Mouse (Mus musculus) lung, postnatal 0 days (tissue): ENCODE results near the gene Pik3cd. TPM values are rescaled to one million over a fixed set of nuclear protein-coding genes. Genes with fewer than 3 reads are reported as not detected.

Experiments
- ATAC-seq: fragments of 200-750 bp; cut with Nextera tagmentation; 2 replicates; pipeline ENCODE4 v1.8.0; 2017; ENCODE audit warnings: moderate library complexity
- DNase-seq: peaks from one replicate; pipeline ENCODE4 v3.0.0-alpha.2; 2016; ENCODE audit warnings: low spot score
- H3K27ac ChIP-seq: fragments of 300-500 bp; sonication (generic); 2 replicates; pipeline ENCODE4 v1.5.1; 2014; ENCODE audit warnings: antibody characterized with exemption, mild to moderate bottlenecking, low read length, mixed read lengths
- H3K27me3 ChIP-seq: fragments of 300-500 bp; sonication (generic); replicated peaks from 2 replicates; pipeline ENCODE4 v1.6.1; 2014; ENCODE audit warnings: low read length, mixed read lengths; ENCODE audit not compliant: insufficient read depth
- H3K36me3 ChIP-seq: fragments of 300-500 bp; sonication (generic); 2 replicates; pipeline ENCODE4 v1.6.1; 2014; ENCODE audit warnings: low read length, mixed read lengths; ENCODE audit not compliant: insufficient read depth
- H3K4me1 ChIP-seq: fragments of 300-500 bp; sonication (generic); 2 replicates; pipeline ENCODE4 v1.6.1; 2014; ENCODE audit warnings: antibody characterized with exemption, low read depth, low read length, mixed read lengths; ENCODE audit not compliant: insufficient read depth
- H3K4me2 ChIP-seq: fragments of 300-500 bp; sonication (generic); replicated peaks from 2 replicates; pipeline ENCODE4 v1.6.1; 2014; ENCODE audit warnings: low read depth, mild to moderate bottlenecking, low read length, moderate library complexity, mixed read lengths
- H3K4me3 ChIP-seq: fragments of 300-500 bp; sonication (generic); 2 replicates; pipeline ENCODE4 v1.5.1; 2014; ENCODE audit warnings: low read depth, low read length
- H3K9ac ChIP-seq: fragments of 300-500 bp; sonication (generic); replicated peaks from 2 replicates; pipeline ENCODE4 v1.6.1; 2014; ENCODE audit warnings: low read depth, mild to moderate bottlenecking
- H3K9me3 ChIP-seq: fragments of 300-500 bp; sonication (generic); 2 replicates; pipeline ENCODE4 v1.6.1; 2016; ENCODE audit warnings: low read length, mixed read lengths
- CTCF ChIP-seq: IDR thresholded peaks from 2 replicates; pipeline ENCODE4 v1.5.1; 2016; ENCODE audit warnings: antibody characterized with exemption, mild to moderate bottlenecking
- EP300 ChIP-seq: IDR thresholded peaks from 2 replicates; pipeline ENCODE4 v1.6.1; 2016; ENCODE audit warnings: antibody characterized with exemption, mild to moderate bottlenecking, control low read depth
- WGBS: fragments of 180-500 bp; shearing (Covaris S2); extraction: QIAGEN DNeasy Blood & Tissue Kit; methylation state at CpG from one replicate; pipeline ENCODE4 v1.1.7; 2014; 5-methylcytosine and 5-hydroxymethylcytosine counted together
- polyA plus RNA-seq: library from polyadenylated mRNA; unstranded; fragments of >200 nt; fragmentation: Nextera tagmentation; extraction: Ambion mirVana; gene quantifications from 2 replicates; pipeline ENCODE4 v1.2.1, GENCODE M21; 2015

The Pik3cd gene
- polyA plus RNA-seq, 1 experiment from 2014 or later, result 4.0 TPM

GRCm38 (mm10) chr4:149659495-149660116 lies 42.8 kb downstream of the Pik3cd start:
- Histone ChIP-seq H3K27me3 (no peaks in the 10 kb centered on the region), H3K27ac (no peak overlapping the region), H3K9me3 (no peaks in the 10 kb centered on the region), H3K4me1 (no peaks in the 10 kb centered on the region), H3K9ac (no peak overlapping the region), H3K4me2 (no peak overlapping the region), H3K36me3 (no peaks in the 10 kb centered on the region), H3K4me3 (no peak overlapping the region)
- no peak; the same call in 1 of the 2 replicates for ATAC-seq
- no peak for TF ChIP-seq EP300
- no peak for TF ChIP-seq CTCF
- no peak for DNase-seq
- 64% methylated on average over 25 of the region's 25 CpGs for WGBS

- no peak overlapping the region for H3K4me3 ChIP-seq
- no peaks in the 10 kb centered on the region for H3K36me3 ChIP-seq
- no peaks in the 10 kb centered on the region for H3K9me3 ChIP-seq
- 58% methylated on average over 11 of the region's 11 CpGs for WGBS
- no peaks in the 10 kb centered on the region for H3K27me3 ChIP-seq
- TF ChIP-seq EP300 (no peak), CTCF (no peak)
- no peak for ATAC-seq
- H3K4me2 ChIP-seq, result no peak overlapping the region
- H3K9ac ChIP-seq, result no peak overlapping the region
- DNase-seq, result no peak
- H3K4me1 ChIP-seq, result no peaks in the 10 kb centered on the region
- H3K27ac ChIP-seq, result no peak overlapping the region
Measured at GRCm38 (mm10) chr4:149657858-149658416, 44.4 kb downstream of the Pik3cd start.

GRCm38 (mm10) chr4:149654232-149654631 lies 48.1 kb downstream of the Pik3cd start:
- Histone ChIP-seq H3K9ac (no peak overlapping the region), H3K27ac (no peak overlapping the region), H3K4me2 (no peak overlapping the region), H3K4me3 (no peak overlapping the region), H3K27me3 (no peaks in the 10 kb centered on the region), H3K4me1 (no peaks in the 10 kb centered on the region), H3K36me3 (0 out of 2 replicates have a peak, but pooled peaks cover 6% of the 10 kb centered on the region), H3K9me3 (no peaks in the 10 kb centered on the region)
- ATAC-seq, result no peak
- DNase-seq, result no peak
- TF ChIP-seq EP300 (no peak), CTCF (peak; percentile 86)
- WGBS, result 92% methylated on average over 4 of the region's 4 CpGs

GRCm38 (mm10) chr4:149650493-149651193 lies 51.7 kb downstream of the Pik3cd start:
- no peak overlapping the region for H3K4me2 ChIP-seq
- H3K4me1 ChIP-seq, result no peaks in the 10 kb centered on the region
- H3K9ac ChIP-seq, result no peak overlapping the region
- peak; percentile 69 for DNase-seq
- peak; percentile 82 for TF ChIP-seq CTCF
- TF ChIP-seq EP300, result no peak
- peak; percentile 59 for ATAC-seq
- no peaks in the 10 kb centered on the region for H3K9me3 ChIP-seq
- no peak overlapping the region for H3K4me3 ChIP-seq
- peaks cover 22% of the 10 kb centered on the region; the same call in 1 of the 2 replicates for H3K36me3 ChIP-seq
- no peaks in the 10 kb centered on the region for H3K27me3 ChIP-seq
- H3K27ac ChIP-seq, result no peak overlapping the region
- WGBS, result 62% methylated on average over 24 of the region's 24 CpGs

- WGBS, result 63% methylated on average over 20 of the region's 20 CpGs
- H3K27me3 ChIP-seq, result no peaks in the 10 kb centered on the region
Measured at GRCm38 (mm10) chr4:149648031-149648805, 54.2 kb downstream of the Pik3cd start.

GRCm38 (mm10) chr4:149645761-149646160 lies 56.6 kb downstream of the Pik3cd start:
- TF ChIP-seq CTCF (no peak), EP300 (no peak)

More at GRCm38 (mm10) chr4:149648031-149648805, 54.2 kb downstream of the Pik3cd start:
- DNase-seq, result no peak
- Histone ChIP-seq H3K4me1 (no peaks in the 10 kb centered on the region), H3K4me3 (no peak overlapping the region), H3K27ac (no peak overlapping the region), H3K36me3 (peaks cover 32% of the 10 kb centered on the region; the same call in 1 of the 2 replicates), H3K9me3 (no peaks in the 10 kb centered on the region), H3K4me2 (no peak overlapping the region), H3K9ac (no peak overlapping the region)
- ATAC-seq, result no peak
- TF ChIP-seq EP300 (no peak), CTCF (no peak)

More at GRCm38 (mm10) chr4:149645761-149646160, 56.6 kb downstream of the Pik3cd start:
- Histone ChIP-seq H3K9me3 (no peaks in the 10 kb centered on the region), H3K27me3 (no peaks in the 10 kb centered on the region), H3K4me2 (no peak overlapping the region), H3K4me1 (no peaks in the 10 kb centered on the region), H3K36me3 (peaks cover 35% of the 10 kb centered on the region; the same call in 1 of the 2 replicates), H3K4me3 (no peak overlapping the region), H3K27ac (no peak overlapping the region), H3K9ac (no peak overlapping the region)
- DNase-seq (no peak), ATAC-seq (no peak)
- 89% methylated on average over 9 of the region's 9 CpGs for WGBS
